Mouse (Mus musculus) small intestine, adult 2 months (tissue): ENCODE data around the gene Ggt5.

Experiments
- CTCF ChIP-seq: fragments of 200-500 bp; IDR thresholded peaks from 2 replicates; pipeline ENCODE4 v1.5.1; 2012; ENCODE audit warnings: low read depth, mild to moderate bottlenecking, control low read depth, inconsistent platforms, low read length, moderate library complexity, mixed read lengths; ENCODE audit not compliant: insufficient replicate concordance, insufficient read length; ENCODE audit errors: extremely low read depth
- POLR2A ChIP-seq: fragments of 200-500 bp; IDR thresholded peaks from 2 replicates; pipeline ENCODE4 v1.6.1; 2012; ENCODE audit warnings: low read depth, mild to moderate bottlenecking, control low read depth, inconsistent platforms, low read length, moderate library complexity

DNA sequence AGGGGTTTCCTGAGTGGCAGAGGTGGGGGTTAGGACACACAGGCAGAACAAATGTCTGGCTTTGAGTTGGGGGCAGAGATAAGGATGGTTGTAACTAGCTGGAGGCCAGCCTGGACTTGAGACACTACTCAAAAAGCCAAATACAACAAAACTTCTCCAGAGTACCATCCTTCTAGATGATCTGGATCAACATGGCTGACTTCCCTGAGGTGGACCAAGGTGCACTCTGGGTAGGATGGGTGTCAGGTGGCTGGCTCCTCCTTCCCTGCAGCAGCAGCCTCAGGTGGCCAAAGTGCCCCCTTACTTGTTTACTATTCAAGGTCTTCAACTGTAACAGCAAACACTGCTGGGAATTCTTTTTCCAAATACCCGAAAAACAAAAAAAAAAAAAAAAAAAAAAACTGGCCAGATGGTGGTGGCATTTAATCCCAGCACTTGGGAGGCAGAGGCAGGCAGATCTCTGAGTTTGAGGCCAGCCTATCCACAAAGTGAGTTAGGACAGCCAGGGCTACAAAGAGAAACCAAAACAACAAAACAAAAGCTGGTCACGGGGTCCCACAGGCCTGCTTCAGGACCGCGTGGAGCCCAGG, 60.4 kb downstream of the Ggt5 start:
- TF ChIP-seq POLR2A, result no peak
- TF ChIP-seq CTCF, result no peak
